Mouse (Mus musculus) spleen, adult 18-20 months (tissue): ENCODE measurements at regions not wholly inside any gene's neighbourhood (a gene's known extent, or its start where the extent isn't known, plus 50 kb on each side); places are given as distances from the start of the nearest gene placed in this dataset.

Source experiments
- DNase-seq, 2 experiments: peaks; one replicate each; pipeline ENCODE4 v3.0.0; 2022; ENCODE audit warnings: mixed read lengths in 2 of 2

- no peak for DNase-seq
Observed at GRCm38 (mm10) chr8:8562268-8562667, 98.8 kb downstream of the Efnb2 start.

- DNase-seq = no peak
Observed at GRCm38 (mm10) chr8:8558050-8558449, 103.0 kb downstream of the Efnb2 start.

GRCm38 (mm10) chr8:8556152-8556551 is 104.9 kb downstream of the Efnb2 start:
- no peak for DNase-seq

- DNase-seq = no peak
Observed at GRCm38 (mm10) chr8:8554691-8555090, 106.4 kb downstream of the Efnb2 start.

GRCm38 (mm10) chr8:8552779-8553178 is 108.3 kb downstream of the Efnb2 start:
- DNase-seq = no peak

DNA sequence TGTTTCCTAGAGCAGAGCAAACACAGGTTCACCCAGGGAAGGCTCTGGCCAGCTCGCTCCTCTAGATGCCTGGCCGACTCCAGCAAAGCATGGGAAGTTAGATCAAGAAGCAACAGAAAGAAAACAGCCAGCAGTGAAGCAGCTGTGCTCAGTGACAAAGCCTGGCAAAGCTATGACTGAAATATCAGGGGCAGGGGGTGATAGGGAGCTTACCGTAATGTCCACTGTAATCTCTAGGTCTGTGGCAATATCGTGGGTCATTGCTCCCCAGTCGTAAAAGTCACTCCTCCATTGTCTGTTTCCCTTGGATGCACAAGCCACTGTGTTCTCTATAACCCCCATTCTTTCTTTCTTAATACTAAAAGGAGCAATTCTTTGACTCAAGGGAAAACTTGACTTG is 124.4 kb downstream of the Efnb2 start:
- DNase-seq = no peak

- no peak for DNase-seq
Observed at GRCm38 (mm10) chr8:8534787-8535186, 126.3 kb downstream of the Efnb2 start.

- no peak for DNase-seq
Observed at GRCm38 (mm10) chr8:8532907-8533306, 128.1 kb downstream of the Efnb2 start.

- DNase-seq = no peak
Observed at GRCm38 (mm10) chr8:8530540-8530939, 130.5 kb downstream of the Efnb2 start.

DNA sequence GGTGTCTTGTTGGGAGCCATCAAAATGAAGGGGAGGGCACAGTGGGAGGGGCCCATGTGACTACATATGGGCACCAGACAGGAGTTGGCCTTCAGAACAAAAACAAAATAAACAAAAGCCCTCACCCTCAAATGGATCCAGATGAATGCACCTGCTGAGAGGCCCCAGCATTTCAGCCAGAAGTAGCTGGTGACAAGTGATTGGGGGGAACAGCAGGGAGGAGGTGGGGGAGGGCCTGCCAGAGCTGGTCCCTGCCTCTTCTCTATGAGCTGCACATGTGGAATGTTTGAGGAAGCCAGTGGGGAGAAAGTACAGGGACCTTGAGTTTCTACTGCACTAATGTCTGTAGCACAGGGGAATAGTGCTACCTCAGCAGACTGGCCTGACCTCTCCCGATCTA is 139.5 kb downstream of the Efnb2 start:
- no peak for DNase-seq

- no peak for DNase-seq
Observed at GRCm38 (mm10) chr8:8519772-8520191, 141.3 kb downstream of the Efnb2 start.

DNA sequence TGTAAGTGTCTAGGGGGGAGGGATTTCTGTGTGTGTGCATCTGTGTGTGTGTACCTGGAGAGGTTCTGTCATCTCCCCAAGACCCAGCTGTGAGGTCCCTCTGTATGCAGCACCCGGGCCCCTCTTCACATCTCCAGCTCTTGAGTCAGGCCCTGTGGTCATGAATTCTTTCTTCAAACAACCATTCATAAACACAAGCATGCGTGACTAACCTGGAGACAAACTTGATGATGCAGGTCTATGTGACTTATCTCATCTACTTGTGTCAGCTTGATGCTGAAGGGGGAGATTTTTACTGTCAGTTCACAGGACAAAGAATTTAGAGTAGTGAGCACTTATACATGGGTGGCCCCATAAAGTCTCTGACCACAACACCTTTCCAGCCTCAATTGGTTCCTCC is 143.4 kb downstream of the Efnb2 start:
- no peak for DNase-seq

- DNase-seq = no peak
Observed at GRCm38 (mm10) chr8:8516272-8516671, 144.8 kb downstream of the Efnb2 start.

- no peak for DNase-seq
Observed at GRCm38 (mm10) chr8:8499921-8500320, 161.1 kb downstream of the Efnb2 start.

DNA sequence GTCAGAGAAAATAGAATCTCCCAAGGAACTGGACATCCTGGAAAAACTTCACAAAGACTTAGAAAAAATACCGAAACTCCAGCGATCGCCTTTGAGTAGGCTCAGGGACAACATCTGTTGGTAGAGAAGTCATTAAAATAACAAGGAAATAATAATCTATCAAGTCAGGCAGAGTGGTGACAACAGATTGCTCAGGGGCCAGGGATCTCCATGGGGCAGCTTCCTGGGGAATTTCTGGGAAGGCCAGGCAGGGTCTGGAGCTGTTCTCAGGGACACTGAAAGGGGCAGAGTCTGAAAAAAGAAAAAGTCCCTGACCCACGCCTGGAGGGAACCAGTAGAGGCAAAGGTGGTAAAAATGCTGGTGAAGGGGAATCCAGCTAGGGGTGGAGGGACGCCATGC is 162.3 kb downstream of the Efnb2 start:
- DNase-seq = no peak

DNA sequence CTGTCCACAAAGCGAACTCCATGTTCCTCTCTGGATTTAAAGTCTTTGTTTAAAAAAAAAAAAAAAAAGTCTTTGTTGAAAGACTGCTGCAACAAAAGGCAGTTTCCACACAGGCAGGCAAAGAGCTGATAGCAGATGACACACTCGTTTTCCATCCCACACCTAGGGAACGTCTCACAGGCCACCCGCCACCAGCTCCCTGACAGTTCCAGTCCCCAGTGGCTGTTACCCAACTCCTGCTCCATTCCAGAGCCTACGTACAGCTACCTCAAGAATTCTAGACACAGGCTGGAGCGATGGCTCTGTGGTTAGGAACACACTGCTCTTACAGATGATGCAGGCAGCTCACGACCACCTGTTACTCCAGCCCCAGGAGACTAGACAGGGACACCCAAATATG is 165.6 kb downstream of the Efnb2 start:
- DNase-seq = no peak

DNA sequence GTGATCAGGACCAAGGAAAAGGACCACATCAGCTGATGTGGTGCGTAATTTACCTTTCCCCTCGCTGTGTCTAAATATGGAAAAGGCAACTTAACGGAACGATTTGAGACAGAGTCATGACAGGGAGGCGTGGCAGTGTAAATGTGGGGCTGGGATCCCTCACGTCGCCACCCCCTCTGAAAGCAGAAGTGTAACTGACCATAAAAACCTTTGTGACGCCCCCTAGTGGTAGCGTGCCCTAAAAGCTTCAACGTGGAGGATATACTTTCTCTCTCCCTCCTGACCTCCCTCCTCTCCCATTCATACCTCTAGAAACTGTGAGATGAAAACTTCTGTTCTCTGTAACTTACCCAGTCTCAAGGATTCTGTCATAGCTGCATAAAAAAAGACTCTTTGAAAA is 166.8 kb downstream of the Efnb2 start:
- DNase-seq = no peak

DNA sequence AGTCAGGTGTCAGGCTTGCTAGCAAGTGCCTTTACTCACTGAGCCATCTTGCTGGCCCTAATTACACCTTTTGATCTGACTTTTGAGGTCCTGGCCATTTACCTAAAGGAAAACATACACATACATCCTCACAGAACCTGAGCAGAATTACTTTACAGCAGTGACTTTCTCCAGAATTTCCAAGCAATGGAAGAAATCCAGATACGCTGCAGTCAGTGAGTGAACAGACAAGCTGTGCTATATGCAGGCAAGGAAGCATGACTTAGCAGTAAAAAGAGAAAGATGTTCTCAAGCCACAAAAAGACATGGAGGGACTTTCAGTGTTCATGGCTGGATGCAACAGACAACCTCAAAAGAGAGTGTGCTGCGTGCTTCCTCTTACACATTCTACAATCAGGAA is 169.1 kb downstream of the Efnb2 start:
- DNase-seq = no peak

DNA sequence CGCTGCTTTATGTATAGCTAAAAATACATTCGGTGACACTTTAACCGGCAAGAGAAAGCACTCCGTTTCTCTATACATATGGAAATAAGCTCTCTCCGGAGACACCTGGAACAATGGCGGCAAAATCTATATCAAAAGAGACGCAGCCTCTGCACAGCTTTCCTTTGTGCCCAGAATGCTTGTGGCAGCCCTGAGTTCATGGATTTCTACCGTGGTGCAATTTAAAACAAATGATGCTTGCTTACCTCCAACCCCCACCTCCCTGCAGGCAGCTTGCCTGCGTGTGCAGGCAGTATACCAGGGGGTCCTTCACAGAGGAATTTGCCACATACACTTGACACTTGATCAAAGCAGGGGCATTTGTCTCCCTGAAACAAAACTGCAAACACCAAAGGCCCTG is 171.3 kb downstream of the Efnb2 start:
- DNase-seq = no peak

DNA sequence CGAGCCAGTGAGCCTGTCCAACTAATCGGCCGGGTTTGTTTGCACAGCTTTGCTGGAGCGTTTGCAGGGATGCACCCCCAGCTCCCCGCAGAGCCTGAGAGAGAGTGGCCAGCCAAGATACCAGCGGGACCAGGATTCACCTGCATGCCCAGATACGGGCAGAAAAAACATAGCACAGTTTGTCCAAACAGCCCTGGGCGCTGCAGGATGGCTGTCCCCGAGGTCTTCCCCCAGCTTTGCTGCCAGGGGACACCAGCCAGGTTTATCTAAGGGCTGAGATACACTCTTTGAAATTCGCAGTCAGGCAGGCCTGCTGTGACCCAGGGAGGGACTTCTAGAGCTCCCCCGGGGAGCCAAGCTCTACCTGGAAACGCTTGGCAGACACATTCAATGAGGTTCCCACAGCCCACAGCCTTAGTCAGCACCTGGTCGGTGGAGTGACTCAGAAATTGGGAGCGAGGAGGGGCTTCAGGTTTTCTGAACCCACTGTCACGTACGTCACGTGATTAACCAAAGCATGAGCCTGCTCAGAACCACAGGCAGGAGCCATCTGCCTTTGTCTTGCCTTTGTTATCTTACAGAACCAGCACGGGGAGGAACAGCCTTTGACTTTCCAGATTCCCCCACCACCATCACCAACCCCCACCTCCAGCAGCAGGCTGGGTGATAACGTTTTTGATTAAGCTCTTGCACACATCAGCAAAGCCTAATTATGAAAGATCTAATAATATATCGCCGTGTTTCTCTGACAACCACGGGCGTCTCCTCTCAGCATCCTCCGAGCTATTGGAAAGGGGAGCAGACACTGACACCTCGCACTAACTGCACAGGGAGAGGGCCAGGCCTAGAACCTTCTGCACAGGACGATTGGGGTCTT is 172.1 kb downstream of the Efnb2 start:
- no peak for DNase-seq

DNA sequence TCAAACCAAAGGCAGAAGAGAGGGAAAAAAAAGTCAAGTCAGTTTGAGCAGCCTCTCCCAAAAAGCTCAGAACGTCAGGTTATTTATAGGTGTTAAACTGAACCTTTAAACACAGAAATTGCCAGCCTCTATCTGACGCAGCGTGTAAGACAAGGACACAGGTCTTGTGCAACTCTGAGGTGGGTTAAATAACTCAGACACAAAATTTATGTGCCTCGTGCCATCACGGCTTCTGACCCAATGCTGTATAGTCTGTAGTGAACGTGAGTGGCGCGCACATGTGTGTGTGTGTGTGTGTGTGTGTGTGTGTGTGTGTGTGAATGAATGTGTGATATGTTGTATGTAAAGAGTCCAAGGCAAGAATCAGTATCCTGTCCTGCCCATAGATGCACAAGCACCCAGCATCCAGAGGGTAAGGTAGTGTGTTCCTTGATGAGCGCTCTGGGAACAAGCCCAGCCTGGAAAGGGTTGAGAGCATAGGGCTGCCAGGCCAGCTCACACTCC is 172.8 kb downstream of the Efnb2 start:
- no peak for DNase-seq

GRCm38 (mm10) chr8:8487706-8488105 is 173.3 kb downstream of the Efnb2 start:
- DNase-seq = no peak

DNA sequence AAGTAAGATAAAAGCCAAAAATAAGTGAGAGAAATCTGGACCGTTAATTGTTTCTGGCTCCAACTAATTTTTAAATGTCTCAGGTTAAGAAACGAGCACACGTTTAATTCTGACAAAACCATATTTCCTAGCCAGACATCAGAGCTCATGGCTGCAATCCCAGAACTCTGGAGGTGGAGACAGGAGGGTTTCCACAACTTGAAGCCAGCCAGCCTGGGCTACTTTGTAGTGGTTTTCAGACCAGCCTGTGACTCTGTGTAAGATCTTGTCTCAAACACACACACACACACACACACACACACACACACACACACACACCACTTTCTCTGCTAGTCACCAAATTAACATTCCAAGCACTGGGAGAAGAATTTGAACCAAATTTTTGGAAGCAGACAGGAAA is 174.2 kb downstream of the Efnb2 start:
- no peak for DNase-seq

GRCm38 (mm10) chr8:8485252-8485651 is 175.8 kb downstream of the Efnb2 start:
- no peak for DNase-seq

DNA sequence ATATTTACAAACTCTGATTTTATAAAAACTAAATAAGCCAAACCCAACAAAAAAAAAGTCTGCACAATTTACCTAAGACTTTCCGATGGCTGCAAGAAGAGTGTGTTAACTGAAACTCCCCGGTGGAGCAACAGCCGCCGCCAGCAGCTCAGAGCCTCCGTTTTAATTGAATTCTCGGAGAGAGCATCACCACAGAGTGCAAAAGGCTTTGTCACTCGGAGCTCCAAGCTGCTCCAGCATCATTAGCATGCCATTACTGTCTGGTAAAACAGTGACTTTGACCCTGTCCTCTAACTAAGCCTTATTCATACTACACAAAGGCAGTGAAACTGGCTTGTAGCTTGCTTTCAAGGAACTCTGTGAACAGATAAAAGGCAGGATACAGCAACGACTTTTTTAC is 176.5 kb downstream of the Efnb2 start:
- no peak for DNase-seq
